In genomic region chr1:64074051-64074450, GRCm38 (mm10) we compare ENCODE assay signal across 18 mouse cellular contexts.
"Had no signal": no experiment of that assay in that cellular context is flagged by ENCODE, and none has a peak within 500 bp of the region (broad histone marks: within the 10 kb centered on the region; RNA-seq: fewer than 3 reads in every experiment).

No protein-coding gene starts in this region.

- H3K27me3 ChIP-seq: kidney, embryonic 15.5 days; limb, embryonic 12.5 days; liver, embryonic 13.5 days; lung, embryonic 15.5 days; megakaryocyte, embryonic 14.5 days; neural tube, embryonic 12.5 days had no signal

- H3K4me2 ChIP-seq: kidney, embryonic 15.5 days; limb, embryonic 12.5 days; liver, embryonic 13.5 days; lung, embryonic 15.5 days; neural tube, embryonic 12.5 days had no signal

- H3K9me3 ChIP-seq: kidney, embryonic 15.5 days; limb, embryonic 12.5 days; liver, embryonic 13.5 days; lung, embryonic 15.5 days; megakaryocyte, embryonic 14.5 days; neural tube, embryonic 12.5 days had no signal

- H3K9ac ChIP-seq: kidney, embryonic 15.5 days; limb, embryonic 12.5 days; liver, embryonic 13.5 days; liver, postnatal 0 days; lung, embryonic 15.5 days; neural tube, embryonic 12.5 days had no signal

- H3K4me3 ChIP-seq: kidney, embryonic 15.5 days; limb, embryonic 12.5 days; liver, embryonic 13.5 days; lung, embryonic 15.5 days; megakaryocyte, embryonic 14.5 days; neural tube, embryonic 12.5 days had no signal

- ATAC-seq: intestine, embryonic 16.5 days; liver, postnatal 0 days had no signal

- DNase-seq: kidney, adult 2 months; kidney, postnatal 14 days; liver; liver, embryonic 13.5 days; liver, postnatal 0 days; lung, postnatal 14 days; retina, postnatal 1 day; right cerebral cortex, postnatal 4 days; spleen, adult 18-20 months; thymus, adult 18-20 months; thymus, postnatal 36 days had no signal

- H3K27ac ChIP-seq: kidney, embryonic 15.5 days; limb, embryonic 12.5 days; liver, embryonic 13.5 days; lung, embryonic 15.5 days; macrophage; neural tube, embryonic 12.5 days had no signal

- H3K4me1 ChIP-seq: limb, embryonic 12.5 days; lung, embryonic 15.5 days had no signal
